Mouse (Mus musculus) hindlimb bud, embryonic 11.5 days (tissue): ENCODE measurements around the gene Cyp24a1.

Experiments used
- DNase-seq: peaks from one replicate; pipeline ENCODE4 v3.0.0-alpha.2; 2012; ENCODE audit warnings: low read depth, low spot score; ENCODE audit errors: extremely low spot score

Cyp24a1 gene

GRCm38 (mm10) chr2:170445861-170446260, 51.1 kb downstream of the Cyp24a1 start:
- no peak for DNase-seq

GRCm38 (mm10) chr2:170442535-170442934, 54.4 kb downstream of the Cyp24a1 start:
- DNase-seq = no peak

GRCm38 (mm10) chr2:170438782-170439181, 58.2 kb downstream of the Cyp24a1 start:
- no peak for DNase-seq

- DNase-seq = no peak
These were observed 60.7 kb downstream of the Cyp24a1 start for GRCm38 (mm10) chr2:170436204-170436603.
